Mouse (Mus musculus) erythroblast, embryonic 14.5 days (primary cell): ENCODE results near the gene Relt. TPM values are rescaled to one million over a fixed set of nuclear protein-coding genes. Genes with fewer than 3 reads are reported as not detected.

Experiments used
- H3K27me3 ChIP-seq: 2 replicates; pipeline ENCODE4 v1.6.1; 2012; ENCODE audit warnings: inconsistent platforms; ENCODE audit not compliant: control insufficient read depth
- H3K36me3 ChIP-seq: 2 replicates; pipeline ENCODE4 v1.6.1; 2012; ENCODE audit warnings: mild to moderate bottlenecking, inconsistent platforms; ENCODE audit not compliant: control insufficient read depth
- H3K4me1 ChIP-seq: 2 replicates; pipeline ENCODE4 v1.6.1; 2012; ENCODE audit warnings: inconsistent platforms; ENCODE audit not compliant: control insufficient read depth
- H3K4me3 ChIP-seq: replicated peaks from 2 replicates; pipeline ENCODE3; 2012; ENCODE audit warnings: moderate library complexity, mild to moderate bottlenecking, inconsistent platforms
- H3K9me3 ChIP-seq: 2 replicates; pipeline ENCODE4 v1.6.1; 2012; ENCODE audit warnings: low read length, inconsistent platforms, mixed read lengths; ENCODE audit not compliant: control insufficient read depth
- GATA1 ChIP-seq: IDR thresholded peaks from 2 replicates; pipeline ENCODE4 v1.6.1; 2012; ENCODE audit warnings: low read length, inconsistent platforms, mixed read lengths
- TAL1 ChIP-seq: IDR thresholded peaks from 3 replicates; pipeline ENCODE4 v1.6.1; 2012; ENCODE audit warnings: low read length, inconsistent platforms, mixed read lengths
- polyA plus RNA-seq: library from polyadenylated mRNA; stranded (reverse); fragments of >175 nt; gene quantifications from 2 replicates; pipeline ENCODE4 v1.2.3, GENCODE M21; 2012

The Relt gene
- polyA plus RNA-seq, 1 experiment, result 17.6 TPM

DNA sequence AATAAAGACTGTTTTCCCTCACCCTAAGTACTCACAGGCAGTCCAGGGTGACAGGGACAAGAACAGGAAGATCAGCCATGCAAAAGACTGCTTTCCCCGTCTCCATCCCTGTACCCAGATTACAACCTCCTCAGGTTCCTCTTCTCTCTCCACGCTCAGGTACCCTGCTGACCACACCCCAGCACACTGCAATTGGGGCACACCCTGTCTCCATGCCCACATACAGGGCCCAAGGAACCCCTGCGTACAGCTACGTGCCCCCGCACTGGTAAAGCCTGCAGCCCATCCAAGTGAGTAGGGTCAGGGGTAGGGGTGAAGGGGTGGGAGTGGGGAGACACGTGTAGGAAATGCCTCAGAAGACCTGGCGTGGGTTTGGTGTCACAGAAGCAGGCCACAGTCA lies 28.1 kb downstream of the Relt start:
- peaks cover 74% of the 10 kb centered on the region for H3K4me1 ChIP-seq
- peaks cover 69% of the 10 kb centered on the region for H3K36me3 ChIP-seq
- H3K27me3 ChIP-seq, result no peaks in the 10 kb centered on the region
- no peak overlapping the region for H3K4me3 ChIP-seq
- H3K9me3 ChIP-seq, result no peaks in the 10 kb centered on the region
- no peak for TF ChIP-seq GATA1
- no peak for TF ChIP-seq TAL1

DNA sequence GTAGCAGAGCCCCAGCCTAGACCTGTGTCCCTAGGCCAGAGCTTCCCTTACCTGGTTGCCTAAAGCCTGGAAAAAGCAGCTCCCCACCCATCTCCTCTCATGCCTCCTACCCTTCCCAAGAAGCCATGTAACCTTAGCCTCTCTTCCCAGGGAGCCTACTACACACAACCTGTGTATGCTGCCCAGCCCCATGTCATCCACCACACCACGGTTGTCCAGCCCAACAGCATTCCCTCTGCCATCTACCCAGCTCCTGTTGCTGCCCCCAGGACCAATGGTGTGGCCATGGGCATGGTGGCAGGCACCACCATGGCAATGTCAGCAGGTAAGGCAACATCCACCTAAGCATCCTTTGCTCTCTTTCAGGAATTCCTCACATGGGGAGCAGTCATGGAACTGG lies 29.4 kb downstream of the Relt start:
- peaks cover 62% of the 10 kb centered on the region for H3K36me3 ChIP-seq
- H3K4me1 ChIP-seq, result peaks cover 62% of the 10 kb centered on the region
- no peak overlapping the region for H3K4me3 ChIP-seq
- no peaks in the 10 kb centered on the region for H3K27me3 ChIP-seq
- TF ChIP-seq TAL1 (no peak), GATA1 (no peak)
- no peaks in the 10 kb centered on the region for H3K9me3 ChIP-seq

DNA sequence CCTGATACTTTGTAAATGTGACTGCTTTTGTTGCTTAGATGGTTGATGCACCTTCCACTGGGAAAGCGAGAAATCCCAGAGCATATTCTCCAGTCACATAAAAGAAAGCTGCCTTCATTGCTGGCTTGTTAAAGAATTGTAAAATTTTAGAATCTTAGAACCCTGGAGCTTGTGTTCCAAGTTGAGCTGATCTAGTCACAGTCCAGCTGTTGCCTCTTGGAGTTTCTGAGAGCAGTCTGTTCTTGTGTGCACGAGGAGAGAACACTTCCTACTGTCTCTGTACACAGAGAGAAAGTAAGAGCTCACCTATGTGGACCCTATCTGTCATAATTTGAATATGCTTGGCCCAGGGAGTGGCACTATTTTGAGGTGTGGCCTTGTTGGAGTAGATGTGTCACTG lies 34.7 kb downstream of the Relt start:
- H3K4me3 ChIP-seq, result no peak overlapping the region
- H3K9me3 ChIP-seq, result no peaks in the 10 kb centered on the region
- no peaks in the 10 kb centered on the region for H3K27me3 ChIP-seq
- peaks cover 20% of the 10 kb centered on the region for H3K36me3 ChIP-seq
- TF ChIP-seq GATA1, result no peak
- TF ChIP-seq TAL1, result no peak
- peaks cover 19% of the 10 kb centered on the region for H3K4me1 ChIP-seq

DNA sequence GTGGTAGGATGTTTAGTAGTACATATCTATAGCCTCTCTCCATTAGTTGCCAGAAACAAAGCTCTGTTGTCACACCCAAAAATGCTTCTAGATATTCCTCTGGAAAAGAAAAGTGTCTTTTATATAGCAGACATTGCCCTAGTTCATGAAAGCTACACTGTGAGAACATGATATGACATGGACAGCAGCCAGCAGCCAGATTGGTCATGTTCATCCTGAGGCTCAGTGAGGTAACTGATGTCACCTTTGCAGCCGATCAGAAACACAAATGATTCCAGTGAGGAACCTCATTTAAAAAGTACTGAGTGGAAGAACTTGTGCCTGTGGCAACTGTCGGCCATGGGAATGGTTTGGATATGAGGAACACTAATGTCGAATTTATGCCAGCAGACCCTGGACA lies 38.6 kb downstream of the Relt start:
- H3K9me3 ChIP-seq, result no peaks in the 10 kb centered on the region
- H3K4me3 ChIP-seq, result no peak overlapping the region
- H3K27me3 ChIP-seq, result no peaks in the 10 kb centered on the region
- H3K36me3 ChIP-seq, result peaks cover 6% of the 10 kb centered on the region
- TF ChIP-seq GATA1, result no peak
- TF ChIP-seq TAL1, result no peak
- peaks cover 9% of the 10 kb centered on the region for H3K4me1 ChIP-seq

DNA sequence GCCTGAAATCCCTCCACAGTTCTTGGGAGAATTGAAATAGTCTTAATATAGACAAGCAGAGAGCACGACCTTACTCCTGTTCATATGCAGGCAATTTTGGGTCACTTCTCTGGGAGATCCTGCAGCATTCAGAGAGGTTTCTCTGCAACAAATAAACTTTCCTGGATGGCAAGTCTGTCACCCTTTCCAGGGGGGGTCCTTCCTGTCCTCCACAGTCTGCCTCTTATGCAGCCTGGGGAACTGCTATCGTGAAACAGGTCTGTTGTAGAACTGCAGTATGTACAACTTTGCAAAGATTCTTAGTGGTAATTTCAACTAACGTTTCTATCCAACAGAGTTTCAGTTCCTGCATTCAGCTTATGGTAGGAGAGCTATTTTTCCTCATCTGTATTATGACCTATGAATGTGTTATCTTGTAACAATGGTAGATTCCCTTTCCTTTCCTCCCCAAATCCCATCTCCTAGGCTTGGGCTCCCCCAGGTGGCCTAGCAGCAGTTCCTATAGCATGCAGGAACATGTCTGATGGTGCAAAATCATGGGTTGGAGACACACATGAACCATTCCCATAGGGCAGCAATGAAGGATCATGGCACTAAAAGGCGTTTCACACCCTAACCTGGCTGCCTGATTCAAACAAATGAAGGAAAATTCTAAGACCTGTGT lies 44.7 kb downstream of the Relt start:
- TF ChIP-seq GATA1 (no peak), TAL1 (no peak)
- Histone ChIP-seq H3K27me3 (no peaks in the 10 kb centered on the region), H3K4me1 (peaks cover 5% of the 10 kb centered on the region; the same call in 1 of the 2 replicates)

DNA sequence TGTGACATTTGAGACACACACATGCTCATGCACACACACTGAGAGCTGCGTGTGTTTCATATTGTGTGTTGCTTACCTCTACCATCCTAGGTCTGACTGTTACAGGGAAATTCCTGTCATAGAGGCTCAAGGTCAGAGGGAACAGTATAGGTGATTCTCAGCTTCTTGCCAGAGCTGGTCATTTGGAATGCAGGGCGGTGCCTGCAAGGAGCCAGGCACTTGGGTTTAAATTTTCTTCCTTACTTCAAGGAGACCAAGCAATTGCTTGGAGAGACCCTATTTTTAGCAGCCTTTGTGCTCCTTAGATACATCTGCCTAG lies 45.8 kb downstream of the Relt start:
- Histone ChIP-seq H3K9me3 (no peaks in the 10 kb centered on the region), H3K4me3 (no peak overlapping the region), H3K27me3 (no peaks in the 10 kb centered on the region), H3K4me1 (peaks cover 5% of the 10 kb centered on the region; the same call in 1 of the 2 replicates), H3K36me3 (no peaks in the 10 kb centered on the region)
- TF ChIP-seq TAL1 (no peak), GATA1 (no peak)

More for the DNA sequence above, 44.7 kb downstream of the Relt start:
- Histone ChIP-seq H3K4me3 (no peak overlapping the region), H3K36me3 (no peaks in the 10 kb centered on the region), H3K9me3 (no peaks in the 10 kb centered on the region)

DNA sequence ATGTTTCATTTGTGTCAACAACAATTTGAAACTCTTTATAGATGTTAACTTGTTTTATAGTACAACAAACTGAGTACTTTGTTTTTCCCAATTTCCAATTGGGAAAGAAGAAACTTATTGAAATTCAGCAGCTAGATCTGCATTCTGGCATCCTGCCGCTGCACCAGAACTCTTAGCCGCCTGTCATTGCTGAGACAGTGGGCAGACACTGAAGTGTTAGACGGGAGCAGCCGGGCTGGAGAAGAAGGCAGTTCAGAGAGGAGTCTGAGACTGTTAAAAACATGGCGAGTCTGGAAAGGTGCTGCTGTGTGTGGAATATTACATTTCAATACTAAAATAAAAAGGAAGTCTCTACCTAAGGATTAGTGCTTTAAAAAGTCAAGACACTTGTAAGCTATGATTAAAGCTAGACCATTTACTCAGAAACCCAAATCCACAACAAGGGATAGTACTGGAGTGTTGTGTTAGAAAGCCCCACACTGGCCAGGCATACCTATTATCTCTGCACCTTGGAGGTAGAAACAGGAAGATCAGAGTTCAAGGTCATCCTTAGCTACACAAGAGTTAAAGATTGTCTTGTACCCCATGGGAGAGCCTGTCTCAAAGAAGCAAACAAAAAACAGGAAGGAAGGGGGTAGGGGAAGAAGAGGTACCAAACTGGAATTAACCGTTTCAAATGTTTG lies 46.3 kb downstream of the Relt start:
- Histone ChIP-seq H3K9me3 (no peaks in the 10 kb centered on the region), H3K36me3 (no peaks in the 10 kb centered on the region), H3K4me3 (no peak overlapping the region), H3K4me1 (peaks cover 5% of the 10 kb centered on the region; the same call in 1 of the 2 replicates), H3K27me3 (no peaks in the 10 kb centered on the region)
- TF ChIP-seq GATA1 (no peak), TAL1 (no peak)

DNA sequence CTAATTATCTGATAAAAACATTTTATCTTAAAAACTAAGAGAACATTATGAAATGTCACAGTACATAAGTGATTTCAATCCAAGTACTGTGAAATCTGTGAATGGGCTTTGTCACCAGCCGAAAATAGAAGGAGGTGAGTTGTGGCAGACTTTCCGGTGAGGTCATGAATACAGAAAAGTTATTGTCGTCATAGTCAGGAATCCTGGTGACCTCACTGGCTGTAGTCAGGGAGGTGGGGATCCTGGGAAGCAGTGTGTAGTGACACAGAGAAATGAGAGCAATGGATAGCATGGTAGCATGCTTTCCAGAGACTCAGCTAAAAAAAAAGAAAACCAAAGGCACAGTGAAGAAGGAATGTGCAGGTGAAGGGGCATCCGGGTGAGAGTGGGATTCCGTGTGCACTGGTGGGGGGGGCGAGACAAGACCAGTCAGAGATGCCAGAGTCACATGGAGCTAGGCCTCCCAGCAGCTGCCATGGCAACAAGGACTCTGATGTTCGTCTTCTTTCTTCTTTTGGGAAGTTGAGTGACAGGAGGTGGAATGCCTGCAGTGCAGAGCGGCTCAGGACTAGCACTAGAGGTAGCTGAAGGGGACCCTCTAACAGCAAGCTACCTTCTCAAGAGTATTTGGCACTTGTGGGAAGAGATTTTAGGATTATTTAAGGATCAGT lies 47.2 kb downstream of the Relt start:
- Histone ChIP-seq H3K4me3 (no peak overlapping the region), H3K36me3 (no peaks in the 10 kb centered on the region), H3K27me3 (no peaks in the 10 kb centered on the region), H3K9me3 (no peaks in the 10 kb centered on the region), H3K4me1 (peaks cover 5% of the 10 kb centered on the region; the same call in 1 of the 2 replicates)
- TF ChIP-seq GATA1, result no peak
- TF ChIP-seq TAL1, result no peak

DNA sequence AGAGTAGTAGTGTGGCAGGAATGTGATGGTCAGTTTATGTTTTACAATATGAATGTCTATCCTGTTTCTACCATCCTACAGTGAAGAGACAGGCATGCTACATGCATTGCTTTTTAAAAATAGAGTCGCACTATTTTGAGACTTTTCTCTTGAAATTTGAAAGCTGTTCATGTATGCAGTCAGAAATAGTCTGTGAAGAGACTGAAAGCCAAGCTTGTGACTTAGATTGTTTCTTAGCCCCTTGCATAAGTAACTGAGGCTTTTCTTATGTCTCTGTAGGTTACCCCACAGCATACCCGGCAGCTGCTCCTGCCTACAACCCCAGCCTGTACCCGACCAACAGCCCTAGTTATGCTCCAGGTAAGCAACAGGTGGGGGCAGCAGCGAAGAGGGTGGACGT lies 50.6 kb downstream of the Relt start:
- Histone ChIP-seq H3K27me3 (no peaks in the 10 kb centered on the region), H3K9me3 (no peaks in the 10 kb centered on the region), H3K4me1 (peaks cover 5% of the 10 kb centered on the region; the same call in 1 of the 2 replicates), H3K36me3 (peaks cover 2% of the 10 kb centered on the region; the same call in 1 of the 2 replicates), H3K4me3 (no peak overlapping the region)
- no peak for TF ChIP-seq GATA1
- TF ChIP-seq TAL1, result no peak
